Mouse (Mus musculus): ENCODE data around the gene Zfp746.

DNA sequence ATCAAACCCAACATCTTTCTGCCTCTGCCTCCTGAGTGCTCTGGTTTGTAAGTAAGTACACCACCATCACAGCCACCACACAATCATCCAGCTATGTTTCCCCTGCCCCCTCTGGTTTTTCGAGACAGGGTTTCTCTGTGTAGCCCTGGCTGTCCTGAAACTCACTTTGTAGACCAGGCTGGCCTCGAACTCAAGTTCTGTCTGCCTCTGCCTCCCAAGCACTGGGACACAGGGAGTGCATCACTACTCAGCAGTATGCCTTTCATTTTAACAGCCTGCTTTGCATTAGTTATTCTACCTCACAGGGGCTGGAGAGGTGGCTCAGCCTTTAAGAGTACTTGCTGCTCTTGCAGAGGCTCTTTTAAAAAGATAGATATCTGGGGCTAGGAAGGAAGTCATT lies 34.7 kb downstream of the Zfp746 start:
- TF ChIP-seq CTCF (IDR thresholded peaks at IDR 0.05; ENCODE audit: low read depth, low read length) (no peak), POLR2A (IDR thresholded peaks at IDR 0.05; ENCODE audit: insufficient read depth, low read length) (no peak), EP300 (IDR thresholded peaks at IDR 0.05; ENCODE audit: insufficient read depth, low read depth, low read length) (no peak)

All from ES-Bruce4 (cell line).